Mouse (Mus musculus): ENCODE results near the gene Naa25.

The Naa25 gene

DNA sequence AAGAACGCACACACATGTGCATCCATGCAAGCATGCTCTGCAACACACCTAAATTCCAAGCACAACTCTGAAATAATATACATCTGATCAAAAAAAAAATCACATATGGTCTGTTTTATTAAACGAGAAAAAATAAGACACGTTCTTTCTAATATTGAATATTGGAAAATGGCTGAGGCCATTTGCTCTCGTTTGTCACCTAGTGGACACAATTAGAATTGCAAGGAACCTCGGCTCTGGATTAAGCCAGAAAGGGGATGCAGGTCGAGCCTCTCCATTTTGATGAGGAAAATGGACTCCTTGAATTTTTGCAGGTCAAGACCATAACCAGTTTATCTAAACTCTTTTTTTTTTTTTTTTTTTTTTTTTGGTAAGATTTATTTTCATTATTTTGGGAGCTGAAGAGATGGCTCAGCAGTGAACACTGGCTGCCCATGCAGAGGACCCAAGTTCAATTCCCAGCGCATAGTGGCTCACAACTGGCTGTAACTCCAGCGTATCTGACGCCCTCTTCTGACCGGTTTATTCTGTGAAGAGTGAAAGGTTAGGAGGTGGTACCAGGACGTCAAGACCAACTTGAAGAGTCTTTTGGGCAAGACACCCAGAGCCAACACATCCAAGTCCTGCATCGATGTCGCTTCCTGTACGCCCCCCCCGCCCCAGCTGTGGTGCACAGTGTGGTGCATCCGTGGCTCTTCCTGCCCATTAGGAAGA, 4.9 kb upstream of the Naa25 start:
- DNase-seq (ENCODE audit: low read depth, low spot score), result peak; percentile 76

DNA sequence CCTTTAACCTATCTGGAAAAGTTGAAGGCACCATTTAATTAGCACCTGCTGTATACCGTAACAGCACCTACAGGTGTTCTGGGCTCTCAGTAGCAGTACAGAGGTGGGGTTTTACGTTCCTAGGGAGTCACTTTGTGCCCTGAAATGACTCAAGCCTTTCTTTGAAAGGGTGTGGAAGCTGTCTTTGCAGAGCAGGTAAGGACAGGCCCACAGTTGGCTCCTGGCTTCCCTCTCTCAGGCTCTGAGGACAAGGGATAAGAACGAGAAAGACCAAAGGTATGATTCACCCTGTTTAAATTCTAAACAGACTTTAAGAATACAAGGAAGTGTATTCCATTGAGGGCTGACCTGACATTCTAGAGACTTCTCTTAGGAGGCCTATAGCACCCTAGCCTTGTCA, 4.3 kb upstream of the Naa25 start:
- no peak for DNase-seq (ENCODE audit: low read depth, low spot score)

DNA sequence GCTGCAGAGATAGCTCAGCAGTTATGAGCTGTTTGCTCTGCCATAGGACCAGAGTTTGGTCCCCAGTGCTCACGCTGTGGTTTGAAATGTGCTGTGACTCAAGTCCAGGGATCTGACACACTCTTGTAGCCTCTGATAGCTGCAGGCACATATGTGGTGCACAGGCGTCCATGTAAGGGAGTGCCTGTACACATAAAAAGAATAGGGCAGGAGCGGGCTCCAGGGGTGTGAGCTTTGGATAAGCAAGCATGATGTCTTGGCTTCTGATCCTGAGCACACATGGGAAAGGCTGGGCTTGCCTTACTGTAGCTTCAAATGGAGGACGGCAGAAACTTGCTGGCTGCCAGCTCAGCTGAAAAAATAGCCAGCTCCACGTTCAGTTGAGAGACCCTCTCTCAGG, 2.1 kb upstream of the Naa25 start:
- no peak for DNase-seq (ENCODE audit: low read depth, low spot score)

GRCm38 (mm10) chr5:121398146-121398964, 619 bp downstream of the Naa25 start:
- DNase-seq (ENCODE audit: low read depth, low spot score), result peak; percentile 50

DNA sequence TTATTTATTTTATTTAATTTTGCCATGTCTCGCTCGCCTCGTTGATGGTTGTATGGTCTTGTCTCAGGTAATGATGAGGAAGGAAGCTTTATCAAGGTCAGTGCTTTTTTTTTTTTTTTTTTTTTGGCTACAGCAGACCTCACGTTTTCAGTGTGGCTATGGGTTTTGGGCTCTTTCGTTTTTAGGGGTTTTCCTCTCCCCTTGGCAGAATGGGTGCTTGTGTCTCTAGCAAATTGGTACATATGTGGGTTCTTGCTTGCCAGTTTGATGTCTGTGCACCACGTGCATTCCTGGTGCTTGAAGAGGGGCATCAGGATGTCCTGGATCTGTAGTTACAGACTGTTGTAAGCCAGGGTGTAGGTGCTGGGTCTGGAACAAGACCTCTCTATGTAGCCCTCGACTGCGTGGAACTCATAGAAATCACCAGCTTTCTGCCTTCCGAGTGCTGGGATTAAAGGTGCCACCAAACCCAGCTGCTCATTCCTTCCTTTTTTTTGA, 1.3 kb downstream of the Naa25 start:
- DNase-seq (ENCODE audit: low read depth, low spot score), result peak; percentile 32

- DNase-seq (ENCODE audit: low read depth, low spot score), result peak; percentile 61
These were observed 1.8 kb downstream of the Naa25 start for GRCm38 (mm10) chr5:121399540-121399939.

DNA sequence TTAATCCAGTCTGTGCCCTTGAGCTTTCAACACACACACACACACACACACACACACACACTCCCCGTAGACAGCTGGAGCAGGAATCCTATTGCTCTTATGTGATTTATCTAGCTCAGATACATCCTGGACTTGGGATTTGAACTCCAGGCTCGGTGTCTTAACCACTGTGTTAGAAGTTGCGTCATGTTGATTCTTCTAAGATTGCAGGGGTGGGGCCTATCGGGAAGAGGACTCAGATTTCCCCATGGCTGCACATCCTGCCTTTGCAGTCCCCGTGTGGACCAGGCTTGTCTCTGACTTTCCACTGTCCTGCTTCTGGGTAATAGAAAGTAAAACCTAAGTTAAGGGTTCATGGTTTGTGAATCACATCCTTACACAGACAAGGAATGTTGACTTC, 2.3 kb downstream of the Naa25 start:
- peak; percentile 72 for DNase-seq (ENCODE audit: low read depth, low spot score)

- DNase-seq (ENCODE audit: low read depth, low spot score), result peak; percentile 49
These were observed 3.1 kb downstream of the Naa25 start for GRCm38 (mm10) chr5:121400849-121401248.

- no peak for DNase-seq (ENCODE audit: low read depth, low spot score)
These were observed 10.1 kb downstream of the Naa25 start for GRCm38 (mm10) chr5:121407856-121408255.

- no peak for DNase-seq (ENCODE audit: low read depth, low spot score)
These were observed 13.2 kb downstream of the Naa25 start for GRCm38 (mm10) chr5:121410975-121411374.

GRCm38 (mm10) chr5:121420721-121421120, 23.0 kb downstream of the Naa25 start:
- DNase-seq (ENCODE audit: low read depth, low spot score), result no peak

DNA sequence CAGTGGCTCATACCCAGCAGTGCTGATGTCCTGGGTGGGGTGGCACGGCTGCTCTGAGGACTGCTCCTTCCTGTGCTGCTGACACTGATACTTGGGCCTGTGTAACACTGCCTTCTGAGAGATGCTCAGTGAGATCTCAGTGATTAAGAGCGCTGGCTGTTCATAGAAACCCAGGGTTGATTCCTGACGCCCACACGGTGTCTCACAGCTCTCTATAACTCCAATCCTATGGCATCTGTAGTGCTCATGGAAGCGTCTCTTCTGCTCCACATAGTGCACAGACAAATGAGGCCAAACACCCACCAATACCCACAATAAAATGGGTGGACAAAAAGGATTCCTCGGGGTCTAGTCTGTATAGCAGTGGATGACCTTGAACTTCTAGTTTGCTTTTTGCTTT, 25.1 kb downstream of the Naa25 start:
- DNase-seq (ENCODE audit: low read depth, low spot score), result no peak

GRCm38 (mm10) chr5:121423297-121423696, 25.6 kb downstream of the Naa25 start:
- no peak for DNase-seq (ENCODE audit: low read depth, low spot score)

DNA sequence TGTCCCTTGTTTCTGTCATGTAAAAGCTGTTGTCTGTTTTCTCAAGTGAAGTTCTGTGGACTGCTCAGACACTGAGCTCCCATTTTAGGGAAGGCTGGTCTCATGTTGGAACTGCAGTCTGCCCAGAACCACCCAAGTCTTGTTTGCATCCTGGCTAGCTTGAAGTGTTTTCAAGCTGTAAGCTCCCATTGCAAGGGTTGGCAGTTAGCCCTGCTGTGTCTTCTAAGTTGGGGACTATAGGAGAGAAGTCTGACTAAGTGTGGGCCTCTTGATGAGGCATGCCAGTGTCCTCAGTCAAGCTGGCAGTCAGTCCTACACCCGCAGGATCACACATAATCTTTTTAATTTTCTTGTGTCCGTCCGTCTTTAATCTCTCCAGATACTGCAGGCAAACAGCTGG, 31.2 kb downstream of the Naa25 start:
- no peak for DNase-seq (ENCODE audit: low read depth, low spot score)

DNA sequence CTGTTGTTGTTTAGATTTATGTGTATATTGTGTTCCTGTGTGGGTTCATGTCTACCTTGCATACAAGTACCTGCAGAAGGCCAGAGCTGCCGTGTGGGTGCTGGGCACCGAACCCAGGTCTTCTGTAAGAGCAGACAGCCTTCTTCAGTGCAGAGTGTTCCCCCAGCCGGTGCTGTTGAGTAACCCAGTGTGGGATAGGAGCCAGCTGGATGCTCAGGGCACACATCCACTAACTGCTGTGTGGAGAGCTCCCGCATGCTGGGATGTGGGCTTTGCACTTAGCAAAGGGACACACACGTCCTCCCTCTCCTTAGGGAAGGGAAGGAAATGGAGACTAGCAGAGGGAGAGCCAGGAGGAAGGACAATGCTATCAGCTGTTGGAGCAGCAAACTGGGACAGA, 40.4 kb downstream of the Naa25 start:
- DNase-seq (ENCODE audit: low read depth, low spot score), result no peak

DNA sequence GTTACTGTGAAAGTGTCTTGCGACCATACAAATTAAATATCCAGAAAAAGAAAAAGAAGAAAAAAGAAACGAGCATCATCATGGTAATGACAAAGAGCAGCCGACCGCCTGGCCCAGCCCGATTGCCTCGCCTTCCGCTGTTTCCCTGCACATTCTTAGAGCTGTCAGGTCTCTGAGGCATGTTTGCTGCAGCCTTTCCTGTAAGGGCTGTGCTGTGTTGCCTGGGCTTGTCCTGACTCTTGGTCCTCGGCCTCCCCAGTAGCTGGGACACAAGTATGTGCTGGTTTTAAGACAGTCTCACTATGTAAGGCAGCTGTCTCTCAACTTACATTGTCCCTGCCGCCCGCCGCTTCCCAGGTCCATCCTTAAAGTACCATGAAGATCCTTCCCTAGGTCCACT, 41.0 kb downstream of the Naa25 start:
- no peak for DNase-seq (ENCODE audit: low read depth, low spot score)

DNA sequence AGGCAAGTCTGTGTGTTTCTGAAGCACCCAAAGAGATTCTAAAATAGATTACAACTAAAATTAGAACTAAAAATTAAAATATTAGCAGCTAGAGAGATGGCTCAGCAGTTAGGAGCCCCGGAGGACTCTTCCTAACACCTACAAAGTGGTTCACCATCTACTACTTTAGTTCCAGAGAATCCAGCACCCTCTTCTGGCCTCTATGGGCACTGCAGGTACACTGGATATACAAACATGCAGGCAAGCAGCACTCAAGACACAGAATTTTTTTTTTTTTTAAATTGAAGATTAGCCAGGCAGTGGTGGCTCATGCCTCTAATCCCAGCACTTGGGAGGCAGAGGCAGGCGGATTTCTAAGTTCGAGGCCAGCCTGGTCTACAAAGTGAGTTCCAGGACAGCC, 45.8 kb downstream of the Naa25 start:
- DNase-seq (ENCODE audit: low read depth, low spot score), result peak; percentile 79

DNA sequence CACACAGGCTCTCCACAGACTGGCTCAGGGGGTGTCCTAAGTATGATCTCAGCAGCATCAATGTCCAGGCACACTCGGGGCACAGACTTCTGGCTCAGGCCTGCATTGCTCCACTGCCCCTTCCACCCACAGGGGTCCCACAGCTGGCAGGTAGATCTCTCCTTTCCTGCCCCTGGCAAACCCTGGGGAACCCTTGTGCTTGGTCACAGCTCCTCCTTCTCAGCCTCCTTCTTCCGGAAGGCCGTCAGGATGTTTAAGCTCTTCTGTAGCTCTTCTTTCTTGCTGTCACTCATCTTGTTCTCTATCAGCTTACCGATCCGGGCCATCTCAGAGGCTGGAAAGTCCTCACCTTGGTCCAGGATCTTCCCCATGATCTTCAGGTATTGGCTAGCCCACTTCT, 47.1 kb downstream of the Naa25 start:
- DNase-seq (ENCODE audit: low read depth, low spot score), result no peak

GRCm38 (mm10) chr5:121448450-121448849, 50.7 kb downstream of the Naa25 start:
- DNase-seq (ENCODE audit: low read depth, low spot score), result peak; percentile 53

- DNase-seq (ENCODE audit: low read depth, low spot score), result peak; percentile 91
These were observed 52.2 kb downstream of the Naa25 start for GRCm38 (mm10) chr5:121449976-121450375.

GRCm38 (mm10) chr5:121450476-121450875, 52.7 kb downstream of the Naa25 start:
- DNase-seq (ENCODE audit: low read depth, low spot score), result no peak

DNA sequence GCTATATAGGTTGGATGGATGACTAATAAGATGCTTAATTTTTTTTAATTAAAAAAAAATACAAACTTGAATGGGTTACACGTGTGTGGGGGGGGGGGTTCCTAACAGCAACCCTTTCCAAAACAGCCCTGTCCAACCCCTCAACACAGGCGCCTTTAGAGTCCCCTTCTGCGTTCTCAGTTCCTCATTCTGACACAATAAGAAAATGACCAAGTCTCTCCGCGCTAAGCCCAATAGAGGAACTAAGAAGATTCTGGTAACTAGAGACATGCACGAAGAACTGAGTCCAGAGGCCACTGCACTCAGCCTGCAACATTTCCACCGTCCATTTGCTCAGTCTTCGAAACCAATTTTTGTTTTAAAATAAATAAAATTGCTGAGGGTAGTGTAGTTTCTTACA, 53.5 kb downstream of the Naa25 start:
- peak; percentile 34 for DNase-seq (ENCODE audit: low read depth, low spot score)

DNA sequence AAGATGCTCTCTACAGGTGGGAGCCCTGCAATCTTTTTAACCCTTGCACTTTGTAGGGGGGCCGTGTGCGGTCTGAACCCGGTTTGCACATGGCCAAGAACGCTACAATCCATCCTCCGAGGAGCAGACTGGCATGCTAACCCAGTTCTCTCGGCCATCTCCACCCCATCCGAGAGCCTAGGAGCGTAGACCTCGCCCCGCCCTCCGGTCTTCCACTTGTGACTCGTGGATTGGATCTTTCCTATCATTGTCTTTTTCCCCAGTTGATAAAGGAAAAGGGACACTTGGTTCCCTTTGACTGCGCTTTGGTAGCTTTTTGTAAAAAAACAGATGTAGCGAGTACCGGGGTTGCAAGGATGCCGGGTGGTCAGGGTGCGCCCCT, 53.9 kb downstream of the Naa25 start, which contains the start of gene Tmem116:
Gene Tmem116 (plus strand): TSS at position 250 of the 382 bp plus-strand sequence.
- DNase-seq (ENCODE audit: low read depth, low spot score), result peak; percentile 81

All from 3T3-L1 (cell line).